Mouse (Mus musculus) myocyte (in vitro differentiated cells): ENCODE measurements around the gene Tanc1.

ENCODE experiments used
- CEBPB ChIP-seq: IDR thresholded peaks from 2 replicates; pipeline ENCODE4 v1.6.1; 2011; ENCODE audit warnings: mild to moderate bottlenecking, moderate library complexity; ENCODE audit not compliant: poor library complexity, insufficient read depth, severe bottlenecking
- MAX ChIP-seq: IDR thresholded peaks from one replicate; pipeline ENCODE4 v1.6.1; 2011; ENCODE audit warnings: low read depth, mild to moderate bottlenecking, control low read depth
- POLR2A ChIP-seq: IDR thresholded peaks from one replicate; pipeline ENCODE4 v1.6.1; 2011; ENCODE audit warnings: low read depth, mild to moderate bottlenecking, control low read depth, moderate library complexity; ENCODE audit not compliant: insufficient read length
- POLR2AphosphoS2 ChIP-seq: IDR thresholded peaks from one replicate; pipeline ENCODE4 v1.6.1; 2011; ENCODE audit warnings: low read depth, control low read depth; ENCODE audit not compliant: insufficient read length
- REST ChIP-seq: IDR thresholded peaks from one replicate; pipeline ENCODE4 v1.6.1; 2011; ENCODE audit warnings: mild to moderate bottlenecking, control low read depth, moderate library complexity; ENCODE audit not compliant: insufficient read depth, insufficient read length
- TCF3 ChIP-seq: IDR thresholded peaks from one replicate; pipeline ENCODE4 v1.6.1; 2011; ENCODE audit warnings: low read depth, control low read depth; ENCODE audit not compliant: insufficient read length
- USF1 ChIP-seq: IDR thresholded peaks from one replicate; pipeline ENCODE4 v1.6.1; 2011; ENCODE audit warnings: low read depth, mild to moderate bottlenecking, control low read depth, moderate library complexity

DNA sequence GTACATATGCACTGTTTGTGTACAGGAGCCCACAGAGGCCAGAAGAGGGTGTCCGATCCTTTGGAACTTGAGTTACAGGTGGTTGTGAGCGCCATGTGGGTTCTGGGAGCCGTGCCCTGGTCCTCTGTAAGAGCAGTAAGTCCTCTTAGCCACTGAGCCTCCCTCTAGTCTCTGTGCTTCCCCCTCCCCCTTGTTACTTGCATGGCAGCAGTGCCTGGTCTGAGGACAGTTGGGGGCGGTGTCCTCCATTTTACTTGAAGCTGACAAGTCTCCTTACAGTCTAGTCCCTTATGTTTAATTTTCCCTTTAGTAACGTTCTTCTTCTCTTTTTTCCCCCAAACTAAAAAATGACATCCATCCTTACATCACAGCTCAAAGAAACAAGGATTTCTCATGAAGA lies 8.8 kb downstream of the Tanc1 start:
- TF ChIP-seq CEBPB (no peak), POLR2A (no peak), TCF3 (no peak), MAX (no peak), POLR2AphosphoS2 (no peak), REST (no peak), USF1 (no peak)
